Mouse (Mus musculus) fat pad, adult 2 months (tissue): ENCODE measurements around the gene Trabd2b.
A peak's percentile ranks its signal among the peaks of the same experiment; 100 is the strongest.

Experiments
- DNase-seq: peaks from one replicate; pipeline ENCODE4 v3.0.0-alpha.2; 2011; ENCODE audit warnings: low read depth, low spot score; ENCODE audit errors: extremely low read depth

Trabd2b gene

DNA sequence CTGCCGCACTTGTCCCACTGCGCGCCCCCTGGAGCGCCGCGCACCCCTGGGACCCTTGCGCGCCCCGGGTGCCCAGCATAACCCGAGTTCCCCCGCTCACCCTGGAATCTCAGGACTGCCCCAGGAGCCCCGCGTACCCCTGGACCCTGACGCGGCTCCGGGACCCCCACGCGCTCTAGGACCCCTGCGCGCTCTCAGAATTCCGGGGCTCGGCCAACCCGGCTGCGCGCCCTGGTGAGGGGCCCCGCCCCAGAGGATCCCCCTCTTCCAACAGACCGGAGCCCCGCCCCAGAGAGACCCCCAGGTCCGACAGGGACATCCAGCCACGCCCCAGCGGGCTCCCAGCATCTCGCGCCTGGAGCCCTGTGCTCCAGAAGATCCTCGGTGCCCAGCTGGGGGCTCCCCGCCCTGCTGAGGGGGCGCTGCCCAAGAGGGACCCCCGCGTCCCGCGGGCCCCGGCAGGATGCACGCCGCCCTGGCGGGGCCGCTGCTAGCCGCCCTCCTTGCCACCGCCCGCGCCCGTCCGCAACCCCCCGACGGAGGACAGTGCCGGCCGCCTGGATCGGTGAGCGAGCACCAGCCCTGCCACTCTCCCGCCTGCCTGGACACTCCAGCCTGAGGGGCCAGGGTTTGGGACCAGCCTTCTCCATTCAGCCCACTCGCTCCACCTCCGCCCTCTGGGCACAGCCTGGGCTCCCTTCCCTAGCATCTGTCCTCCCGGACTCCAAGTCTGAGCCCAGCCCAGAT lies at the start of gene Trabd2b:
Gene Trabd2b (plus strand): TSS at position 370 of the 747 bp plus-strand sequence.
- no peak for DNase-seq

DNA sequence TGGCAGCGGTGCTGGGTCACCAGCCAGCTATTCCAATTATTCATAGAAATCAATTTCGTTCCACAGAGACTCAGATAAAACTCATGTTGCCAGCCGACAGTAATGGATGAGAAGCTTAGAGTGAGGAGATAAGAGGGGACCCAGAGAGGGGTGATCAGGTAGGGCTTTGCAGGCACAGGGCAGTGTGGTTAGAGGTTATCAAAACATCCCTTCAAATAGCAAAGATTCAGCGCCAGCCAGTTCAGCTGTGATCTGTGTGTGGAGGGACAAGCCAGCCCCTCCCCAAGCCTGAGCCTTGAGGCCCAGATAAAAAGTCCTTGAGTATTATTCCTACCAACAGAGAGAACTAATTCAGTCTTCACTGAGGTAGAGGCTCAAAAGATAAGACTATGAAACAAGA lies 49.1 kb upstream of the Trabd2b start:
- DNase-seq = no peak

DNA sequence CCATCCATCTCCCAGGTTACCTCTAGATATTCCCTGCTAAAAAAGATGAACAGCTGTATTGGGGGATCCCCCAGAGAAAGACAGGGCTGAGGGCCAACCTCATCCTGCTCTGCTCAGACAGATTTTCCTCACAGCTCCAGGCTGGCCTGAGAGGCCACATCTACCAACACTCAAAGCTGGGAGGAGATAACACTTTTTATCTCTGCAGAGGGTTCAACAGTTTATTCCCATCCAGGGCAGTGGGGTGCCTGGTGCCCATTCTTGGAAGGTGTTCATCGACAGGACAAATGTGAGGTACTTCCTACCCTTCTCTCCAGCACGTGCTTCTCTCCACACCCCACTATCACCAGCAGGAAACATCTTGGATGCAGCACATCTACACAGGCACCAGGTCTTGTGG lies 47.6 kb upstream of the Trabd2b start:
- DNase-seq = no peak

GRCm38 (mm10) chr4:114359818-114360217 lies 46.7 kb upstream of the Trabd2b start:
- peak; percentile 30 for DNase-seq

DNA sequence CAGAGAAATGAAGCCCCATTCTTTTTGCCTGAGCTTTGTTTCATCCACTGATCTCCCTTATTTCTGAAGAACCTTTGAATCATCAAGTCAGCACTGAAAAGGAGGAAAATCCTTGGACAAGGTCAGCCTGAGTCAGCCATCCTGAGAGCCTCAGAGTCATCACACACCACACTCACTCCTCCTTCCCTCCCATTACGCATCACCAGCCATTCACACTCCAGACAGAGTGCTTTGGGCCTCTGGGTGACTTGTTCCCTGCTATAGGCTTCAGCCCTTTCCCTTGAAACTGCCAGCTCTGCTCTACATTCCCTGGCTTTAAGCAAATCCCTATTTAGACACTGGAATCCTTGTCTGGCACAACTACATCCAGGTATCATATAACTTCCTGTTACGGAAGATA lies 45.2 kb upstream of the Trabd2b start:
- no peak for DNase-seq

GRCm38 (mm10) chr4:114365000-114365399 lies 41.5 kb upstream of the Trabd2b start:
- no peak for DNase-seq

GRCm38 (mm10) chr4:114365595-114365994 lies 40.9 kb upstream of the Trabd2b start:
- DNase-seq = no peak

- DNase-seq = no peak
Measured at GRCm38 (mm10) chr4:114367005-114367404, 39.5 kb upstream of the Trabd2b start.

DNA sequence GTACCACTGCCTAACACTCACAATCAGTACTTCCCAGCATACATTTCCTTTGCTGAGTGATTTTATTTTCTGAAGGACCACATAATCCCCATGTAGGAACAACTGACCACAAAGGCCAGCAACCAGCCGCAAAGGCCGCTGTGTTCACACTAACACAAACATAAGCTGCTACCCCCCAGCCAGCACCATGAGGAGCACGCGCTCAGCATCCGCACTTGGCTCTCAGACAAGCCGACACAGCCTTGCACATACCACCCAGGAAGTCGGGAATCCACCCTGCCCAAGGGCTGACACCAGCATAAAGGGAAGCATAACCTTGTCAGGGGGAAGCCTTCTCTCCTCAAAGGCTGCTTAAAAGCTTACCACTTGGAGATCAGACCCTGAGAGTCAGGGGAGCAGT lies 38.7 kb upstream of the Trabd2b start:
- DNase-seq = no peak

- DNase-seq = no peak
Measured at GRCm38 (mm10) chr4:114369591-114369990, 36.9 kb upstream of the Trabd2b start.

- DNase-seq = no peak
Measured at GRCm38 (mm10) chr4:114370935-114371715, 35.4 kb upstream of the Trabd2b start.

GRCm38 (mm10) chr4:114372699-114373098 lies 33.8 kb upstream of the Trabd2b start:
- DNase-seq = no peak

GRCm38 (mm10) chr4:114374330-114374729 lies 32.2 kb upstream of the Trabd2b start:
- DNase-seq = no peak

DNA sequence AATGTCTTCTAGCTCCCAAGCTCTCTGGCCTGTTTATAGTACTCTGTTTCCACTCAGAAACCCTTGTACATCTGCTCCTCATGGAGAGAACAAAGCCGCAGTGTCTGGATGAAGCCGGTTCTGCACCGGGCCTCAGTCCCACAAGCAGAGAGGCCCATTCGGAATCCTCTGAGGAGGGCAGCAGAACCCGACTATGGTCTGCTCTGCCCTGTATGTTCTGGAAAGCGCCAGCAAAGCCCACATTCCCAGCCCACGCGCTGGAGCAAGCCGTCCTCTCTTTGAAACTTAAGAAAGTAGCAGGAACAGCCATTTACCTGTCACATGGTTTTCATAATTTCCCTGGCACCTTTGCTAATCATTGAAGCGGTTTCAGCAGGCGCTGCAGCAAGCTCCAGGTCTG lies 29.0 kb upstream of the Trabd2b start:
- no peak for DNase-seq

GRCm38 (mm10) chr4:114378512-114378911 lies 28.0 kb upstream of the Trabd2b start:
- no peak for DNase-seq

DNA sequence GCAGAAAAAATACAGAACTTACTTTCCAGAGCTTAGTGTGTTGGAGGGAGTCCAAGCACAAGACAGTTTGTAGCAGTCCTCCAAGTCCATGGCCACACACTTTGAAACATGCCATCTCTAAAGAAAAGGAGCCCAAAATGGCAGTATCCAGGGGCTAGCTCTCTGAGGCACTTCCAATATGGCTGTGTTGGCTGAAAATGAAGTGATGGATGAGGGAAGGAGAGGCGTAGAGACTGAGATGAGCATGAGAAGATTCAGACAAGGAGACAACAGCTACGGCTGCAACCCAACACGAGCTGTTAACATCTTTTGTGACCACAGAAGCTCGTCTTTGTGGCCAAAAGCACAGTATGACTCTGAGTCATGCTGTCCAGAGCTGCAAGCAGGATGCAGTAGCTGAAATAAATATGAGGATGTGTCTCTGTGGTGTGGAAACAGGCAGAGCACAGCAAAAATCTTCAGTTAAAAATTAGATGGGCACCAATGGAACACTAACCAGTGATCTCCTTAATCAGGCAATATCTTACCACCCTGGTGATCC lies 27.0 kb upstream of the Trabd2b start:
- DNase-seq = no peak

GRCm38 (mm10) chr4:114382627-114383026 lies 23.9 kb upstream of the Trabd2b start:
- DNase-seq = no peak

DNA sequence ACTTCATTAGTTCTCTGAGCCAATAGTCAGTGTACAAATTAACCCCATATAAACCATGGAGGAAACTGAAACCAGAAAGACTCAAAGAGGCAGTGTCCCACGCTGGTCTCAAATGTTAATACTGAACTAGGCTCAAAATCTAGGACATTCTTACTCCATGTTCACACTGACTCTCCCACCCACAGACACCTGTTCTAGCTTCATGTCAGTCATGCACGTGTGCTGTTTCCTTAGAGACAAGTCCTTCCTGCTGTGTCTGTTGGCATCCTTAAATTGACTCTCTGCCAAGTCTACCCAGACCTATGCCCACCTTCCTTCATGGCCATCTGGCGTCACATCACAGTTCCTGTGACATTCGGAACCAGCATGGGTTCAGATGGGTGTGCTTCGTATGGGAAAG lies 21.3 kb upstream of the Trabd2b start:
- no peak for DNase-seq

DNA sequence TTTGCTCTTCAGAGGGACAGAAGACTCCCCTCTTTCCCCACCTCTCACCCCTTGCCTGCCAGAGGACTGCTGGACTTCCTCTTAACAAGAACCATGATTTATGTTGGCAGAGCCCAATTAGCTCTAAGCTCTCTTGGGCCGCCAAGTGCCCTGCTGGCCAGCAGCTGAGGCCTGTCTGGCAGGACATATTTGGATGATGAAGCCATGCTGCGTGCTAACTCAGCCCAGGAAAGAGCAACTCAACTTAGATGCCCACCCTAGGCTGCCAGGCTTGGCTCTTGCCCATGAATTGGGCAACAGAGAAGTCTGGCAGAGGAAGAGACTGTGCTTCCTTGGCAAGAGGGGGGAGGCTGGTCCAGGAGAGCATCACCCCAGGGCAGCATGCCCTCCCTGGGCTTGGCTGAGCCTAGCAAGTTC lies 20.1 kb upstream of the Trabd2b start:
- no peak for DNase-seq

- DNase-seq = no peak
Measured at GRCm38 (mm10) chr4:114387527-114388135, 18.9 kb upstream of the Trabd2b start.

DNA sequence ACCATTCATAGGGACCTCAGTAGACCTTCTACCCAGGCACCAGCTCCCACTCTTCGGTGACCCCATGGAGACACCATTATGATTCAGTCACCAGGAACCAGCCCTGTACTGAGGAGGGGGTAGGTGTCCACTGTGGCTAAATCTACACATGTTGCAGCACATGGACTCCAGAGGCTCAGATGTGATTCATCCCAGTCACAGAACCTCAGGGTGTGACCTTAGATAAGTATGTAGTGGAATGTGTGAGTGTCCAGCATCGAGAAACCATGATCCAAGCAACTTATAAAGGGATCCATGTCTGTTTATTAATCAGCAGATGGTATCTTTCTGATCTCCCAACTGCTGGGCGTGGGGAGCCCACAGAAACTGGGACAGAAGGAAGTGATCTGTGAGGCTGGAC lies 18.2 kb upstream of the Trabd2b start:
- no peak for DNase-seq

DNA sequence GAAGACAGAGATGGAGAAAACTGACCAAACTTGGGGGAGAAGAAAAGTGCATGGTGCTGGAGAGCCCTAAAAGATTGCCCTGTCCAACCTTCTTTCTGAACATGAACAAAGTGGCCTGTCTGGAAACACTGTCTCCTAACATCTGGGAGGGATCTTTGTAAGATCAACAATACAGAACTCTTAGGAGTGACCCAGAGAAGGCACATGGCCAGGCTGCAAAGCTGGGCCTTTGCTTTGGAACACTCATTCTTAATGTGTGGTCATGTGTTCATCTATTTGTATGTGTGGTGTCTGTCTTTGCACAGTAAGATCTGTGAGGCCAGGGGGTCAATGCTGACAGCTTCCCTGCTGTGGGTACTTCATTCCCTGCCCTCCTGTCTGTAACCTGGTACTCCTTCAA lies 16.9 kb upstream of the Trabd2b start:
- DNase-seq = no peak
